Mouse (Mus musculus) urinary bladder, postnatal 10 days (tissue): ENCODE data around the gene BC049352.

Experiments used
- DNase-seq: peaks from one replicate; pipeline ENCODE4 v3.0.0; 2022; ENCODE audit warnings: low spot score

BC049352 gene

GRCm38 (mm10) chr9:45250306-45250705 is 68.5 kb downstream of the BC049352 start:
- DNase-seq: no peak

- no peak for DNase-seq
Measured at GRCm38 (mm10) chr9:45251281-45251680, 69.5 kb downstream of the BC049352 start.

GRCm38 (mm10) chr9:45251990-45252389 is 70.2 kb downstream of the BC049352 start:
- no peak for DNase-seq

DNA sequence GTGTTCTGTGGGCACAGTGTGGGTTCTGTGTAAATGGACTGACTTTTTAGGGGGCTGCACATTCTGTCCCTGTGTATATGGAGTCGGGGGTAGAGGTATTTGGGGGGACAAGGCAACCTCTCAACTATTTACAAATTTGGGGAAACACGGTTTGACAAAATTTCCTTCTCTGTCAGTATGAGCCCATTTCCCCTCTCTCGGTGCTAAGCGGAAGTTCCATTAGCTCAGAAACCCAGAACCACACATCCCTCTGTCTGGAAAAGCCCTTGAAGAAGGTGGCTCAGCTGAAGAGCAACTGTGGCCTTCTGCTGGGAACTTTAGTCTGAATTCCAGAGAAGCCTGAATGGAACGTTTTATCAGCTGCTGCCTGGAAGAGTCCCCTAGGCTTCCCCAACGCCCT is 70.6 kb downstream of the BC049352 start:
- DNase-seq: no peak

DNA sequence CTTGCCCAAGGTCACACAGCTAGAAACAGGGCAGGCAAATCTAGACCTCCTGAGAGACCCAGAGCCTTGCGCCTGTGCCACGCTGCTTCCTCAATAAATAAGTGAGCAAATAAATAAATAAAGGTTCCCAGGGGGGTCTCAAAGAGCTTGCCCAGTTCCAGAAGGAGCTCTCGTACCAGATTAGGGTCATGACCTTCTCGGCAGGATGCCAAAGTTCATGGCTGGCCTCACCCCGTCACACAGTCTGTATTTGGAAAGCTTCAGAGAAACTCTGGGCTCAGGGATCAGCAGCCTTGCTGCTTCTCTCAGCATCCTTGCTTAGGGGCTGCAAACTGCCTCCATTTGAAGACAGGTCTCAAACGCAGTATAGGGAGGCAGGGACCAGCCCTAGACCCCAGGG is 72.2 kb downstream of the BC049352 start:
- DNase-seq: no peak

- no peak for DNase-seq
Measured at GRCm38 (mm10) chr9:45254605-45255004, 72.8 kb downstream of the BC049352 start.

DNA sequence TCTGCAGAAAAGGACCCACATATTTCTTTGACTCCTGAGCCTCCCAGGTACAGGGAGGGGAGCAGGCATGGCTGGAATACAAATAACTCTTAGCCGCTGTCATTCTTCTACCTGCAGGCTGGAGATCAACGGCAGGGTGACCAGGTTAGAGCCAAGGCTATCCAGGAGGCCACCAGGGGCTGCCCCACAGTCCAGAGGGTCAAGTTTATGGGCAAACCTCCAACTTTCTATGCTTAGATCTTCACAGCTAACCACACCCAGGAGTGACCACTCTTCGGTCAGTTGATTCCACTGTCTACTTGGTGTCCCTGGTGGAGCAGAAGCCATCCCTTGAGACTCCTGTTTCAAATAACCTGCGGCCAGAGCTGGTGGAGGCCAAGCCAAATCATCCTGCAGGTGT is 73.6 kb downstream of the BC049352 start:
- DNase-seq: no peak

DNA sequence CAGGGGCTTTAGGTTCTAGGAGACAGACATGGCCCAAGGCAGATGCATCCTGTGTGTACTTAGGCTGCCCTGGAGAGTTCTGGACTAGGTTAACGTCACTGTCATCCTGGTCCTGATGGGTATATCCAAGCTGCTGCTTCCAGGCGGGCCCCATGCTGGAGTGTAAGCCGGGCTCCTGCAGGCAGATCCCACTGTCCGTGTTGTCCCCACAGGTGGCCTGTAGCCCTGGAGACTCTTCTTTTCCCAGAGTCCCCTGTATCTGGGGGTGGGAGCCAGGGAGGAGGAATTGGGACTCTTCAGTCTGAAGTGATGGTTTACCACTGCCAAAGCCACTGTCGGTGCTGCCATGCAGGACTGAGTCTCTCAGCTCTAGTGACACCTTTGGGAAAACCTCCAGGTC is 74.2 kb downstream of the BC049352 start:
- no peak for DNase-seq

DNA sequence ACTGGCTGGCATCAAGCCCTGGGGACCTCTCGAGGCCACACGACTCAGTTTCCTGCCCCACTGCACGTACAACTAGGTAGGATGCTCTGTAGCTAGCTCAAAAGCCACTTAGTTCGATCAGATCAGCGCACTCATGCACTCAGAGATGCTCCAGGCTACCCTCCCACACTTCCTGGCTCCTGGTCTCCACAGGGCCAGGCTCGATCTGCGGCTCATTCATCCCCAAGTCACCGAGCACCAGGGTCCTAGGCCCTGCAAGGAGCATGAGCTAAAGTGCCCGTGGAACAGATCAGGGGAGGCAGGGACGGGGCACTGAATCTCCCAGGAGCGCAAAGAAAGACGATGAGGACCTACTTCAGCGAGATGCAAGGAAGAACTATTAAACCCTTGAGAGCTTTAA is 77.3 kb downstream of the BC049352 start:
- DNase-seq: no peak

- DNase-seq: no peak
Measured at GRCm38 (mm10) chr9:45261466-45261865, 79.7 kb downstream of the BC049352 start.

DNA sequence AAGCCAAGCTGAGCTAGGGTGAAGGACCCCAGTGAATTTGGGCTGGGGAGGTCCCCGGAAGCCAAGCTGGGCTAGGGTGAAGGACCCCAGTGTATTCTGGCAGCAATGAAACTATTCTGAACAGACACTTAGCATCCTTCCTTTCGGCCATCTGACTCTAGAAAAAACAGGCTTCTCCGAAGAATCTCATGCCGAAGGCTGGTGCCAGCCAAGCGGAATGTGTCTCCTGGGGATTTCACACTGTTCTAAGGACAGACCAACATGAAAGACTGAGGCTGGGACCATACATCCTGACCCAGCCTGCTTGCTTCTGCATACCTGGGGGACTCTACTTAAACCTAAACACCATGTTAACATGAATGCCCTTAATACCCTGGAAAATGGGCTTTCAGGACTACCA is 80.1 kb downstream of the BC049352 start:
- DNase-seq: no peak

DNA sequence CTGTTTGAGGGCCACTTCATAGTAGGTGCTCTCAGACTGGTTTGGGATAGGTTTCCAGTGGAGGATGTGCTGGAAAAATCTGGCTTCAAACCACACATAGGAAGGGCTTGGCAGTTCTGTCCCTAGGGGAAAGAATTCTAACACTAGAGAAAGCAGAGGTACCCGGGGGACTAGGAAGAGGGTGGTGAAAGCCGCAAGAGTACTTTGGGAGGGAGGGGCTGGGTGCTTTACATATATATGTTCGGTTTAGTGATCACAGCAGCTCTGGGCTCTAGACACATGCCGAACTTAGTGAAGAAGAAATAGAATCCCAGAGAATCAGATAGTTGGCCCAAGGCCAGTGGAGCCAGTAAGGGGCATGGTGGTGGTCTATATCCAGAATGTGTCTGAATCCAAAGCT is 85.3 kb downstream of the BC049352 start:
- DNase-seq: no peak

- DNase-seq: no peak
Measured at GRCm38 (mm10) chr9:45268079-45268478, 86.3 kb downstream of the BC049352 start.

GRCm38 (mm10) chr9:45268597-45269325 is 87.0 kb downstream of the BC049352 start, which contains the start of gene Il10ra:
Gene Il10ra (minus strand): TSS chr9:45269149.
- DNase-seq: no peak

DNA sequence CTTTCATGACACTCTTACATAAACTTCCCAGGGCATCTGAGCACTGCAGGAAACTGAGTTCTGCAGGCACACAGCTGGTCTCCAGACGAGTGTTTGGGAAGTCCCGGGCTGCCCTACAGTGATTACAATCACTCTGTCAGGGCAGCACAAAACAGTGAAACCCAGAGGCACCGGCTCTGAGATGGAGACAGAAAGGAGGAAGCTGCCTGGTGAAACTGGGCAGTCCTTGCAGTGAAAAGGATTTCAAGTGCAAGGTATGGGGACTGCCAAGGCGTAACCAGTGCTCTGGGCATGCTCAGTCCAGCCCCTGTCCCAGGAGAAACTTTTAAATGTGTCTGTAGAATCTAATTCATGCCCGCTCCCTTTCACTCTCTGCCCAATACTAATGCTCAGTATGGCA is 90.4 kb downstream of the BC049352 start:
- DNase-seq: no peak

DNA sequence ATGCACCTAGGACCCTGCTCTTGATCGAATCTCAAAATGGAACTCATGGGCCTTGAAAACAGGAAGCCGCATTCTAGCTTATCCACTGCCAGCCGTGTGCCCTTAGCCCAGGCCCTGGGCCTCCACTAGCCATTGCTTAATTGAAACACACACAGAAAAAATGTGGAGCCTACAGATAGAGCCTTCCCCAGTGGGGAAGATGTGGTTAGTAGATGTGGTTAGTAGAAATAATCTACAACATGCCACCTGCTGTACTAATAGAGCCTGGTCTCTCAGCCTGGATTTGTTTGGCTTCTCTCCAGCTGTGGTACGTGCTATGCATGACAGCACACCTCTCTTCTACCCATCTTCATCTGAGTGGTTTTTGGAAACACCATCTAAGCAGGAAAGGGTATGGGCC is 92.4 kb downstream of the BC049352 start:
- DNase-seq: no peak

DNA sequence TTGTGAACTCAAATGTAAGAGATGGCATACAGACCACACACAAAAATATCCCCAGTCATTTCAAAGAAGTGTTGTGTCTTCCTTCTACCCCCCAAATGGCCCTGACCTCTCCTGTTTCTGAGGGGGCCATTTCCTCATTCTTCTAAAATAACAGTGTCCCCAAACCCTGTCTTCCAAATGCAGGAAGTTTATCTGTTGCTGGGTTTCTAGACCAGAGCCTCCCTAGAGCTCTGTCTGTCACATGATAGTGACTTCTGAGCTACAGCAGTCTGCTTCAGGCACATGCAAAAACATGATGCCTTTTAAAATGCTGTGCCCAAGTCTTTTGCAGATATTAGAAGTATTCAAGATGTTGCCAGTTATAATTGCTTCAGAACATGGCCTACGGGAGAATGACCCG is 92.8 kb downstream of the BC049352 start:
- DNase-seq: no peak

- DNase-seq: no peak
Measured at GRCm38 (mm10) chr9:45280059-45280458, 98.3 kb downstream of the BC049352 start.

DNA sequence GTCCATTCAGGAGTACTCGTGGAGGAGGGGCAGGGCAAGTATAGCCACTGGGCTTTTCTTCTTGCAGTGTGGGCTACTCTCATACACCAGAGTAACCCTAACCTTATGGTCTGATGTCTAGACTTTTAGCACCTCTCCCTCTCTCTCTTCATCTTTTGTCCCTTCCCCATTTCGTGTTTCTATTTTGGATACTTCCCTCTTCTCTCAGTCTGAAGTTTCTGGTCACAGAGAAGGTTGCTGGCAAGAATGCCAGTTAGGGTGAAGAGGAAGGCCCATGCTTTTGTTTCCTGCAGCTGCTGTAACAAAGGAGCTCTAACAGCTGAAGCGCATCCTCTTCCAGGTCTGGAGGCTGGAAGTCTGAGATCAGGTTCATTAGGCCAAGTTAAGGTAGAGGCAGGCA is 99.1 kb downstream of the BC049352 start:
- DNase-seq: no peak

DNA sequence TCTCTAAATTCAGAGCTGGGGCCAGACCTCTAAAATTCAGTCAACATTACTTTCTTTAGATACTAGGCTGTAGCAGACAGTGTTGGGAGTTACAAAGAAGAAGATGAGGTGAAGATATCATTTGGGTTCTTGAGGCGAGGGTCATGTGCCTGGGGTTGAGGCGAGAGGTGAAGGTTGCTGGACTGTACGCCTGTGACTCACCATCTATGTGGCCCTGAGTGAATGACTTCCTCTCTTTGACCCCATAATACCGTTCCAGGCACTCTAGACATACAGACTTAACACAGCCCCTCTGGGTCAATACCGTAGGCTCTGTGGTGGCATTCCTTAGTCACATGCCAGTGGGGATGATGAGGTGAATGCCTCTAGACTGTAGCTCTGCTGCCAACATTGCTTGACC is 100.7 kb downstream of the BC049352 start:
- no peak for DNase-seq

- DNase-seq: no peak
Measured at GRCm38 (mm10) chr9:45291481-45292168, 109.8 kb downstream of the BC049352 start.

GRCm38 (mm10) chr9:45294210-45295011 is 112.6 kb downstream of the BC049352 start:
- DNase-seq: no peak
